Mouse (Mus musculus) small intestine, adult 2 months (tissue): ENCODE data around the gene Anks6.

Experiments used
- CTCF ChIP-seq: fragments of 200-500 bp; IDR thresholded peaks from 2 replicates; pipeline ENCODE4 v1.5.1; 2012; ENCODE audit warnings: low read depth, mild to moderate bottlenecking, control low read depth, inconsistent platforms, low read length, moderate library complexity, mixed read lengths; ENCODE audit not compliant: insufficient replicate concordance, insufficient read length; ENCODE audit errors: extremely low read depth
- POLR2A ChIP-seq: fragments of 200-500 bp; IDR thresholded peaks from 2 replicates; pipeline ENCODE4 v1.6.1; 2012; ENCODE audit warnings: low read depth, mild to moderate bottlenecking, control low read depth, inconsistent platforms, low read length, moderate library complexity

DNA sequence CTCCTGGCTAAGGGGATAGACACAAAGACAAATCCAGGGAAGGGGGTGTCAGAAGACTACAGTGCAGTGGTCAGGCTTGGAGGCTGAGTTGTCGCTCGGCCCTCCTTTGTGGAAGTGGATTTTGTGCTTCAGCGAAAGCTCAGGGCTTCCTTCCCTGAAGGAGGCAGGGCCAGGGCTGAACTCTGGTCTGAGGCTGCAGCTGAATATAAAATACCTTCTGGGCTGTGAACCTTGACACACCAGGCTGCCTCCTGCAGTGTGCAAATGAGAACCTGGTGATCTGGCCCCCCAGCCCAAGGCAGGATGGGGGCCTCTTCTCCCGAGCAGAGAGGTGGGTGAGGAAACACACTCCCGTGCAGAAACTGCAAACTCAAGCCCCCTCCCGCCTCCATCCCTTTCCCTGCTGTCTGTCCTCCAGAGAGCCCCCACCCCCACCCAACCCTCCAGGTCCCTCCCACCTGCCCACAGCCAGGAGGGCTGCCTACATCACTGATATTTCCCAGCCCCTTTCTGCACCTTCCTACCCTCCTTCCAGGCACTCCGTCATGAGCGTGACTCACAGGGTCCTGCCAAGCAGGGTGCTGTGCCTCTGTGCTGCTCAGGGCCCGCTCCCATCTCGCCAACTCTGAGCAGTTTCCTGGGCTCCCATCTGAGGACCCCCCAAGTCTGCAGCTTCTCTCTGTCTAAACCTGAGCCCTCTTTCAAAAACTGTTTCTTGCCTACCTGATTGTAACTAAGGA lies 6.4 kb downstream of the Anks6 start:
- TF ChIP-seq CTCF (no peak), POLR2A (no peak)
